Mouse (Mus musculus) lung, adult 18-20 months (tissue): ENCODE measurements at regions not wholly inside any gene's neighbourhood (a gene's known extent, or its start where the extent isn't known, plus 50 kb on each side); places are given as distances from the start of the nearest gene placed in this dataset.
A peak's percentile ranks its signal among the peaks of the same experiment; 100 is the strongest.

Experiments
- DNase-seq, 2 experiments: peaks; one replicate each; pipeline ENCODE4 v3.0.0; 2022; ENCODE audit warnings: mixed read lengths in 2 of 2

DNA sequence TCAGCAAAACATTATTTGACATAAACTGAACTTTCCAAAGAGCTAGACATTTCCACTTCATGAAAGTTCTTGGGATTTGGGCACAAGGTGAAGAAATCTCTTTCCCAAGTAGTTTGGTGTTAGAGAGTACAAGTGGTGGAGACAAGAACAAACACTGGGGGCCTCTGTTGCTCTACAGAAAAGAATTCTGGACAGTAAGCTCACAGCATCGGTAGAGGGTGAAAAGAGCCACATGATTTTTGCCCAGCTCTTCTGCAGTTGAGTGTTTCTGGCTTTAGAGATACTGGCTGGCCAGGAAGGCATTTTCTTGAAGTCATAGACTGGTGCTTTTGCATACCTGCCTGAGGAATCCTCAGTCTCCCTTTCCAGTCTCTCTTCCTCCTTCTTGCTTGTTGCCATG is 127.8 kb downstream of the Stk31 start:
- DNase-seq = no peak

DNA sequence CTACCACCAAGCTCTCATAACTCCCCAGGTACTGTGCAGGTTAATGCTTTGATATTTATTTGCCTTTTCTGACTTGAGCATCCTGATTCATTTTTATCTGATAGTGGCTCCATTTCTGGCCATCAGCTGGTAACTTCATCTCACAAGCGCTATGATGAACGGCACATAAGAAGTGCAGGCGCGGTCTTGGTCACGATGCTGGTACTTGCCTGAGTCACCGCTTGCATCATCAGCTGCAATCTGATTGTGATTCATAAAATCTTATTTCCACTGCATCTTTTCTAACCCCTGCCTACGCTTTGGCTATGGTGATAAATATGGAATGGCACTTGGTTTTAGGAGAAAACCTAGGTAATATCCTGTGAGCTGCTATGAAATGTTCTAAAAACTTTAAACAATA is 128.3 kb downstream of the Stk31 start:
- DNase-seq = no peak

DNA sequence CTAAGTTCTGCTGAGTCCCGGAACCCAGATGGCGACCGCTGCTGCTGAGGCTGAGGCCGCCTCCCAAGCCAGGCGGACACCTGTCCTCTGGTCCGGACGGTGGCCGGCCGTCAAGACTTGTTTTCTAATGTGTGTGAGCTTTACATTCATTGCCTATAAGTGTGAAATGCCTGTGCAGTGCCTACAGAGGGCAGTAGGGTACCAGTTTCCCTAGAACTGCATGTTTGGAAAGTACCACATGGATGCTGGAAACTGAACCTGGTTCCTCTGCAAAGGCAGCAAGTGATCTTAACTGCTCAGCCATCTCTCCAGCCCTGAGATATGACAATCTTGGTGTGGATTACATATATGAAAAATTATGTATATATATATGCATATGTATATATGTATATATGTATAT is 138.6 kb downstream of the Stk31 start:
- DNase-seq = no peak

DNA sequence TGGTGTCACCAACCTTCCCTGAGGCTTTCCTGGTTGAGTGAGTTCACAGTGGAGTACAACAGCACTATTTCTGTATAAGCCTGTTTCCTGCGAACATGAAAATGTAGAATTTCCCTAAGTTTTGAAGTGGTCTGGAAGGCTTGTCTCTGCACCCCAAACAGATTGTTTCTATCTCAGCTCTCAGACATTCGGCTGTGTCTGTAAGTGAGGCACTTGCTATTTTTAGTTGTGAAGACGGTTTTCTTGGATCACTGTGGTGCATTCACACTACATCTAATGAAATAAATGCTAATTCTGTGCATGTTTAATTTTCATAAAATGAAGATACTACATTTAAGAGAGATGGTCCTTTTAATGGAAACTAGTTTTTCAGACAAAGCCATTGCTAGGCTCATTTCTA is 139.1 kb downstream of the Stk31 start:
- no peak for DNase-seq

DNA sequence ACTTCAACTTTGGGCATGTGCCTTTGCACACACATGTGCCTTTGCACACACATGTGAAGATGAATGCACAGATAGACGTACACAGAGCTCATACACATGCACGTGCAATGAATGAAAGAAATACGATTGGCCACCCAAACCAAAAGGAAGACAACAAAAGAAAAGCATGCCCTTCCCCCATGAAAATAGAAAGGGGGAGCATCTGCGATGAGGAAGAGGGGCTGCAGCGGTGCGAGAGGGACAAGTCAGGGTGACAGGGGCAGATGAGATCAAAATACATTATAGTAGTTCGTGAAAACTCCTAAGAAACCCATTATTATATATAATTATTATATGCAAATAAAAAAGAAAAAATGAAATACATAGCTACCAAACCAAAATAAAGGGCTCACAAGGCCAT is 149.5 kb downstream of the Stk31 start:
- DNase-seq = no peak

DNA sequence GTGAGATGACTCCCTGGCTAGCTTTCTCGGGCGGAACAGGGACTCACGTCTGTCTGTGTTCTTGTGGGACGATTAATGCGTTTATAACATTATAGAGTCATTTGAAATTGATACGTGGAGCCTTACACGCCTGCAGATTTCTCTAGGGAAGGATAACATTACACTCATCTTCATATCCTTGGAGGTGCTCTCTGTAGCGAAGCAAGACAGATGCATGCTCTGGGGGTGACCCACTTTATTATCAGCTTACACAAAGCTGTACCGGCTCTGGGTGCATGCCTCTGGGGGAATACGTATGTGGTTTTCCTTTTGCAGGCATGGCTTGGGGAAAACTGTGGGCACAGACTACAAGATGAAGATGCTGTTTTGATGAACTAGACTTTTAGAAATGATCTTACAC is 159.7 kb downstream of the Stk31 start:
- no peak for DNase-seq

DNA sequence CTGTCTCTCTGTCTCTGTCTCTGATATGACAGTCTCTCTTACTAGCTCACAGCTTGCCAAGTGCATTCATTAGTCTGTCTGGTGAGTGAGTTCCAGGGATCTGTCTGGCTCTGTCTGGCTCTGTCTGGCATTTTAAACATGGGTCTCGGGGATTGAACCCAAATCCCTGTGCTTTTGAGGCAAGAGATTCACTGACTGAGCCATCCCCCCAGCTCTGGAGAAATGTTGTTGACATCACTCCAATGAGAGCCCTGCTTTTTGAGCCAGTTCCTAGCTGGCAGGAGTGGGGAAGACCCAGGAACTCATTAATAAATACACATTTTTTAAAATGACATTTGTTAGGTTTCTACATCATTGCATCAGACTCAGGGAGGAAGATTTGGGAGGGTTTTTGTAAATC is 163.1 kb downstream of the Stk31 start:
- DNase-seq = no peak

DNA sequence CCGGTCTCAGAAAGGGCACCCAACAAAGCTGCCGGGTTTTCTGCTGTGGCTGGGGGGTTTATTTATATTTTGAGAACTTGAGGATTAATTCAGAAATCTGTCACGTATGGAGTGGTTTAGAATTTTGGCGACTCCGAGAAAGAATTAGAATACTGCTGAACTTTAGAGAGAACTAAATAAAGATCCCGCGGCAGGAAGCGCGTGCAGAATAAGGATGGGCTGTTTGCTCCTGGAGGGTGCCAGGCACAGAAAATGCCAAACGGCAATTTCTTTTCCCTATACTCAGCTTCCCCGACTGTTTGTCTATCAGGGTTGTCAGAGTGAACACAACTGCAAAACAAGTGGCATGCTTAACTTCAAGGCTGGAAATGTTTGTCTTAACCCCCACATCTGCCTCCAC is 163.7 kb downstream of the Stk31 start:
- DNase-seq = no peak

DNA sequence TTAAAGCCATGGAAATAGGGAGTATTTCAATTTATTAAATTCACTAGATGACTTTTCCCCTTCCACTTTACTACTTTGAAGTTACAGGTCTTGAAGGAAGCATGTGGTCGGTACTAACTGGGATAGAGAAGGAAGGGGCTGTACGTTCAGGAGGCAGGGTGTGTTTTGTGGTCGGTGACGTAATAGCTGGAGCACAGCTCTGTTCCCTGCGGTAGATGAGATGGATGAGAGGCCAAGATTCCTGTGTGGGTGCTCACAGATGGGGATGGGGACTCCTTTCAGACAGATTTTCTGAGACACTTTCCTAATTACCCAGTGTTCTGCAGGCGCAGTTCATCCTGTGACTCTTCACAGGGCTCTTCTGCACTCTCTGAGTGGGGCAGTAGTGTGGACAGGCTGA is 182.9 kb downstream of the Stk31 start:
- no peak for DNase-seq

DNA sequence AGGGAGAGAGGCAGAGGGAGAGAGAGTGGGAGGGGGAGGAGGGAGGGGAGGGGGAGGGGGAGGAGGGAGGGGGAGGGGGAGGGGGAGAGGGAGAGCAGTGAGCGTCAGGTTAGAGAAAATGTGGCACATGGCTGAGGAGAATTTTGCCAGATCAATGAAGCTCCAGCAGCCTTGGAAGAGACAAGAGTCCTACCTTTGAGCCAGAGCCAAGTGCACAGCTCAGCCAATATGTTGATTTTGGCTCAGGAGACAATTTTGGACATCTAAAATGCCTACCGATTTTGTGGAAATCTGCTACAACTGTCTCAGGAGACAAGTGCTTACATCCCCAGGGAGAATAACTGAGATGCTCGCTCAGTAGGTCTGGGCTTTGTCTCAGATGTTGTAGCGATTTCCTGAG is 184.3 kb downstream of the Stk31 start:
- no peak for DNase-seq

DNA sequence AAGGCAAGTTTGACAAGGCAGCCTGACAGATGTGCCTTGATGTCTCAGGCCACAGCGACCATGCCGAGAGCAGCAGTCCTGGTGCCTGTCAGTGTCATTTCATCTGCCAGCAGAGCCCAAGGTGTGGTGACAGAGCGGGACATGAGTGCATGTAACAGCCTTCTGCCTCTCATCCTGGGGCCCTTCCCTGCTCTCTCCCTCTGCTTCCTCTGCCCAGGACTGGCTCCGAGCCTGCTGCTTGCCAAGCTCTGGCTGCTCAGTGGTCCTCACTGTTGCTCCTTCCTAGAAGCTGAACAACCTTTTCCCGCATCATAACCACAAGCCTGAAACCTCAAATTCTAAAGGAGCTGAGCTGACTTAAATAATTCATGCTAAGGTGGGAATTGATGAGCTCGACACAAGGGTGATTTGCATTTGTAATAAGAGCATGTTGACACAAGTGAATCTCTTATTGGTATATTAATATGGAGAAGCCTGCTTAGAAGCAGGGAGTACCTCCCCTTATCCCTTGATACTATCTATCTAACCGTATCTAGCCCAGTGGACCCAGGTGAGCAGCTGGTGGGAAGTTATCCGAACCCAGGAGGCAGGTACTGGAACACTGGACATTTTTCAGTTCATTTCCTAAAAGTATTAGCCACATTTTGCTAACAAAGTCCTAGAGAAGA is 186.8 kb downstream of the Stk31 start:
- DNase-seq = no peak

DNA sequence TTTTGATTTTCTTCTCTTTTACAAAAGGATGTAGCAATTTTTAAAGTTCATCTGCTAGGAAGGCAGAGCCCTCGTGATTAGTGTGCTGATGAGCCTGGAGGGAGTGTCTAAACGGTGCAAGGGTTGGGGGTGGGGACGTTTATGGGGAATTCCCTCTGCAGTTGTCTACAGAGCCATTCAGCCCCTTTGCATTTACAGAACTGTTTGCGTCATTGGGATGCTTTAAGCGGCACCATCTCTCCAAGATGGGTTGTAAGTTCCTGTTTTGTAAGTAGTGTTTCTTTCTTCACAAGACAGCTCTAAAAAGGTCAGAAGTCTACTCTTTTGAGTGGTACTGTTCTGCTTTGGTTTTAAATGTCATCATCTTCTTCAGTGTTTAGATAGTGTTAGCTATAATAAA is 191.1 kb downstream of the Stk31 start:
- DNase-seq = no peak

DNA sequence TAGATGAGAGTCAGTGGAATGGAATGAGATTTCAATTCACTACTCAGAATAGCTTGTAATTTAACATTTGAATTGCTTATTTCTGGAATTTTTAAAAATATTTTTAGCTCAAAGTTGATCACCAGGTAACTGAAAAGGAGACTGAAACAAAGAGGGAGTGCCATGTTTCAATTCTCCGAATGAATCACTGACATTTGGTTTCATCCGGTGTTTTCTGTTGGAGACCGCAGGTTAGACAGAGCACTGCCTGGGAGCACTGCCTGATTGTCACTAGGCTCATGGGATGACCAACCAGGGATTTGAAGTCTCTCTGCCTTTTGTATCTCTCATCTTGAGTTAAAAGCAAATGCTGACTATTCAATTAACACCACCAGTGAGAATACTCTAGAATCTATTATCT is 193.3 kb downstream of the Stk31 start:
- DNase-seq = no peak

DNA sequence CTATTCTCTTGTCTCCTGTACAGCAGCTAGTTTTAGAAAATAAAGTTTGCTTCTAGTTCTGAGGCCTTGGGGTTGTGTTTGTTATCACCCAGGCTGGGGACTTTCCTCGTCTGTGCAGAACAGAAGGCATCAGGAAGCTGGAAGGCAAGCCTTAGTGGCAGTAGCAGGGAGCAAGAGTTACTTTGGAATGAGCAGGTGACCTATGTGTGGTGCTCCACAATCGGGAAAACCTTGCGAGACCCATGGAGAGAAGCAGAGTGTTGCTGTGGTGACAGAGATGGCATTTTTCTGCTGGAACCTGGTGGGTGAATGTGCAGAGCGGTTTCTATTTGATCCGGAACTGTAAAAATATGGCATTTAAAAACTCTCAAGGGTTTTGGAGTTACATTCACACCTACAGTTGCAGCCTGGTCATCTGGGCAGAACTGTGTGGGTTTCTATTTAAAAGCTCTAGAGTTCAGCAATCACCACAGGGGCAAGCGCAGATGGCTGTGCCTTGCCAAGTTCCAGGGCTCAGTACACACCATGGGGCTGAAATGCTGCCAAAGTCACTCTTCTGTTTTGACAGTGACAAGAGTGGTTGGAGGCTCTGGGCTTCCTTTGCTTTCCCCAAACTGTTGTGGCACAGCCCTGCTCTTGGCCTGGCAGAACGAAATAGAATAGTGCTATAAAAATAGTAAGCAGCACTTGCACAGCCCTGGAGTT is 195.7 kb downstream of the Stk31 start:
- DNase-seq = peak in 1 of 2 experiments; percentile 1

DNA sequence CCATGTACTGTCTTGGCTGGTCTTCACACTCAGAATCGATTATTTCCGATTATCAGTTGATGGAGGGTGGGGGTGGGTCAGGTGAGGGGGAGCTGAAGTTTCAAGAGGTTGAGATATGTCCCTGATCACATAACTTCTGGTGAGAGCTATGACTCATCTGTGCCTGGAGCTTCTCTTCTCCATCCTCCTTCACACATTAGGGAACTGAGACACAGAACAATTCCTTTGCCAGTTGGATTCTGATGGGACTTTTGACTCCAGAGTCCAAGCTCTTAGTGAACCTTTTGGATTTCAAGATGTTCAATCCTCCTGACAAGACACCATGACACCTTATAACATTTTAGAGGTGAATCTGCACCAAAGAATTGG is 196.2 kb downstream of the Stk31 start:
- no peak for DNase-seq

DNA sequence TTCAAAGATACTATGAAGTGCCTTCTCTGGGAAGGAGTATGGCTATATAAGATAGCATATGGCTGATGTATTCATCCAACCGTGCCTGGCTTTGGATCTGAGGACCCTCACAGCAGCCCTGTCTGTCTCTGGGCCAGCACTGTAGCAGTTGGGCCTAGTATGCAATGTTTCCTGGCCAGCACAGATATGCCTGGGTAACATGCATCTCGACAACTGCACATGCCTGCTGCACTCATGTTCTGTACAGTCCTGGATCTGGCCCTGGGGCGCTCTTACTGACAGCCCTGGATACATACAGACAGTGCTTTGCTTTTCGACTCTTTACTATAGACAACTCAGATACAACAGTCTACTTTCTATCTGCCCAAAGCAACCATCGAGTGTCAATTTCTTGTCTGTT is 197.3 kb downstream of the Stk31 start:
- DNase-seq = no peak

DNA sequence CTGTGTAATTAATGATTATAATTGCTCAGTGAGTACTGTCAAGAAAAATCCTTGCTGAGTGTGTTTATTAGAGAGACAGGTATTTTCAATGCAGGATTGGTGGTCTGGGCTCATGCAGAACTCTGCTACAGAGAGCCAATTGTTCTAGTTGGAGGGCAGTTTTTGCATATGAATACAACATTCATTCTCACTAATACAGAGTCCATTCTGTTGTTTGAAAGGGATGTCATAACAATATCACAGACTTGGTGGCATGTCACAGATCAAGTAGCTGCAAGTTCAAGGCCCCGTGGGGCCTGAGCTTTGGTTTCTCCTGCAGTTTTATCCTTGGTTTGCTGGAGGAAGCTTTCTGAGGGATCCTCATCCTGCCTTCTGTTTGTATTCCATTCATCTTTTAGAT is 207.8 kb downstream of the Stk31 start:
- no peak for DNase-seq

DNA sequence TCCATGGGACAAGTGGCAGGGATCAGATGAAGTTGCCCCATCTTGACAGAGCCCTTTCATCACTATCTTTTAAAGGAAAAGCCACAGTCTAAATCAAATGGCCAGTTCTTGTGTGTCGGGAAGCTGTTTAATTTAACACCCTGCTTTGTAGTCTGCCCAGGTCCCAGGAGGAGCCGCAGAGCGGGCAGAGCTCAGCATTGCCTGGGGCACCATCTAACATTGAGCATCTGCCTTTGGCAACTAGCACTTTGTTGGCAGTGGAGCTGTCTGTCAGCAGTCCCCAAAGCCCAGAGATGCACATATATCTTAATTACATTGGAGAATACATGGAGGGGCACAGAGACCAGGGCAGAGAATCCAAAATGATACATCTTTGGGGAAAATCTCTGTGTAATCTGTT is 208.4 kb downstream of the Stk31 start:
- DNase-seq = no peak

DNA sequence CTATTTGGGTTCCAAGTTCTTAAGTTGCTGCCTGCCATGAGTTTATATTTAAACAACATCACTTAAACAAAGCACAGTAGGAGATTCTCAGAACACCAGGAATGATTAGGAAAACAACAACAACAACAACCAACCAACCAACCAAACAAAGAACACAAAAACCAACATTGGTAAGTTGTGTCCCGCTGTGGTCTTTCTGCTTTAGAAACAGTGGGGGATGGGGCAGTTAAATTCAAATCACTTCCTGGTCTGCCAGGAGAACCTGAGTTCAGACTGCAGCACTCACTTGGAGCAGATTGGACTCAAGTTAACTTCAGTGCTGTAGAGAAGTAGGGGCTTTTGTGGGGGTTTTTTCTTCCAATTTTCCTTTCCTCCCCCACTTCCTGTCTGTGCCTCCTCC is 210.6 kb downstream of the Stk31 start:
- no peak for DNase-seq

DNA sequence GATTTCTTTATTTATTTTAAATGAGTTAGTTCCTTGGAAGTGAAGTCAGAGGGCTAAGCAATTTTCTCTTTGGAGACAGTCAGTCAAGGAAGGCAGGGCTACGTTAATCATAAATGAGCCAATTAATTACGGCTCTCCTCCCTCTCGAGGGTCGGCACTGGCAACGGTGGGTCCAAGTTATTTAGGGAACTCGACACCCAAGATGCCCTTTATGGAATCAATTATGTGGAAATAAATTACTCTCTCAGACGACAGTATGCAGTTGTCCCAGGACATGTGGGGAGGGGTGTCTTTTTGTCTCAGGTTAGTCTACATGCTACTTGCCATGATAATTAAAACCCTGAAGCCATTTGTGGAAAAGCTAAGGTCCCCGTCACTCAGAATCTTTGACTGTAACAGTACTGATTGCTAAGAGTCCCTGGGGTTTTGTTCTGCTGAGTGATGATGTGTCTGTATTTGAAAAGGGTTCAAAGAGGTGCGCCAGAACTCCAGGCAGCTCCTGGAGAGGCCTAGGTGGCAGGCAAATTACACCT is 211.3 kb downstream of the Stk31 start:
- DNase-seq = no peak

DNA sequence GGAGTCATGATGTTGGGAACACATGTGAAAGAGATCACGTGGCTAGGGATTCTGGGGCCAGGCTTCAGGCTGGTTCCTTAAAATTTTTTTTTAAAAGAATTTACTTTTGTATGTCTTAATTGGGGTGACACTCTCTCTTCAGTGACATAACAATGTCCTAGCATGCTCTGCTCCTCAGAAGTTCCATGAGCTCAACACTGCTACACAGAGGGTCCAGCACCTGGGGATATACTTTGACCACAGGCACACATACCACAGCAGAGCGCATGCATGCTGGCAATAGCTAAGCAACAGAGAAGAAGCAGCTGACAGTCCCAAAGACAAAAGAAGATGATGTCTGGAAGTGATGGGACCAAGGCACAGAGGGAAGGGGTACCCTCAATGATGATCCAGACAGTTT is 198.4 kb upstream of the Npy start:
- DNase-seq = no peak

DNA sequence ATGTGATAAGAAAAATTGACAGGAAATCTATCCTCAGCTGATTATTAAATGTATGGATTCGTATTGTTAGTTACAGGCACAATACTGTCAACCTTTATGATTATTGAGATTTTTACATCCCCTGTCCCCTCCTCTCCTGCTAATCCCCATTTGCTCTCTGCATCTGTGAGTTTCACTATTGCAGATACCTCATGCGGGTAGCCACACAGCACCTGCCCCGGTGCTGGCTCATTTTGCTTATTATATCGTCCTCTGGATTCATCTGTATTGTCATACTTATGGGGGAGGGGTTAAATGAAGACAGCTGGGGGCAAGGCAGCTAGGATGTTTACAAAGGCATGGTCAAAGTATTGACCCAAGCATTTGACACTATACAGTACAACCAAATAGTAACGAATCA is 197.9 kb upstream of the Npy start:
- no peak for DNase-seq

DNA sequence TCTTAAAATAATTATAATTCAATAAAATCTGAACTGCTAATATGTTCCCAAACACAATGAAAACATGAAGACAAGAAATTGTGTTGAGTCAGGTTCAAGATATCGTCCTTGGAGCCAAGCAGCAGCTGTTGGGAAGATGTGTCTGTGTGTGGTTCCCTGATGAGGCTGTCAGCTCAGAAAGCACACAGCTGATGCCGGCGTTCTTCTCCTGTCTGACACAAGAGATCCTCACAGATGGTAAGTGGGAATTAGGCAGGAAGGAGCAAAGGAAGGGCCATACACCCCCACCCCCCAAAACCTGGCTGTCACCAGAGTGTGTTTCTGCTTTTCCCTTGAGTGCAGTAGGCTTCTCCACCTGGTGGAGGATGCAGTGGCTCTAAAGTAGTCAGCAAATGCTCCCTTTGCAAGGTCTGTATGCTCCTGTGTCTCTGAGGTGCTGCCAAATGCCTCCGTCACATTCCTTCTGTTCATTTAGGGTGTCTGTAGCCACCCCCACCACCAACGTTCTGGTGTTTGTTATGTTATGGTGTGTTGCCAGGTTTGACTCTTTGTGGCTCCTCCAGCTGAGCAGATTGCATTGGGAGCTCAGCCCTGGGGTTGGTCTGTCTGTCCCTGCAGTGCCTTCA is 188.9 kb upstream of the Npy start:
- DNase-seq = no peak

DNA sequence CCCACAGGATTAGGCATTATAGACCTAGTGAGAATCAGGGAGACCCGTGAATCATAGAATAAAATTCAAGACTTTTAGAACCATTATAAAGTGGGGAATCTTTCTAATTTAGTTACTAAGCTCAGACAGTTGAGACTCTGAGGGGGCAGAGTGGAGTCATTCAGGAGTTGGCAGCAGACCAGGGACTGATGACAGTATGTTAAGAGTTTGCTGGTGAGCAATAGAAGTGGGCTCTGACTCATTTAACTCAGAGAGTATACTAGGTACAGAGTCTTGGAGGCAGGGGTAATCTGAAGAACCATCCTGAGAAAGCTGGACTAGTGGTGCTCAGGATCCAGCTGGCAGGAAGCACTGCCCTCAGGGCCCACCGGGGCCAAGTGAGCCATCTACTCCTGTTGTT is 184.9 kb upstream of the Npy start:
- DNase-seq = no peak
